In the genomic region with DNA sequence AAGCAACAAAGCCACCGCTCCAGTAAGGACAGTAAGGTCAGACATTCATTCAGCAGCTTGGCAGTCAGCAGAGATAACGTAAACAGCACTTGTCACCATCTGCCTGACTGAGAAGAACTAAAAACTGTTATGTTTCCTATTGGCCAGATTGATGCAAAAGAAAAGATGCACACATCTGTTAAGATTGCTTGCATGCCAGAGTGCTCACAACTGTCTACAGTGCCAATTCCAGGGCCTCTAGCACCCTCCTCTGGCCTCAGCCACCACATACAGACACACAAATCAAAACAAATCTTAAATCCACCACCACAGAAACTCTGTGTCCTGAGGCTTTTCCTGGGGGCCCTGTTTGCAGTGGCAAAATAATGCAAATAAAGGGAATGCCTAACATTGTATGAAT, we compare ENCODE assay signal across 11 mouse cellular contexts. TPM values are rescaled to one million over a fixed set of nuclear protein-coding genes. Genes with fewer than 3 reads are reported as not detected.
A peak's percentile ranks its signal among the peaks of the same experiment; 100 is the strongest.
DNase-seq lines count a peak whose midpoint lies in the region; ATAC-seq and TF ChIP-seq lines count a peak whose summit lies in the region.
"Had no signal": no experiment of that assay in that cellular context is flagged by ENCODE, and none has a peak within 500 bp of the region (broad histone marks: within the 10 kb centered on the region; RNA-seq: fewer than 3 reads in every experiment).

No protein-coding gene starts in this region.

- H3K4me3 ChIP-seq in hindbrain, embryonic 16.5 days (ENCODE audit: low read length): no peak overlapping the region
- no peak overlapping the region for H3K4me3 ChIP-seq in hindbrain, embryonic 12.5 days
- H3K4me3 ChIP-seq: stomach, embryonic 15.5 days had no signal

- in situ Hi-C loops in Patski (cut with MboI; ENCODE audit: low pct_unique_long_range_greater_than_20kb): no loop called here

- no peak overlapping the region for H3K27ac ChIP-seq in hindbrain, embryonic 16.5 days (ENCODE audit: low read depth, low read length)
- no peak overlapping the region for H3K27ac ChIP-seq in hindbrain, embryonic 12.5 days
- H3K27ac ChIP-seq: stomach, embryonic 15.5 days had no signal

- no peaks in the 10 kb centered on the region for H3K4me1 ChIP-seq in hindbrain, embryonic 16.5 days (ENCODE audit: control insufficient read depth, insufficient read depth, low read depth, low read length)
- H3K4me1 ChIP-seq in hindbrain, embryonic 12.5 days: no peaks in the 10 kb centered on the region
- H3K4me1 ChIP-seq: stomach, embryonic 15.5 days had no signal

- peak; percentile 36 to 50 for DNase-seq in right cerebral cortex, postnatal 10 days (ENCODE audit: low spot score in 2 of 2)
- no peak for DNase-seq in right cerebral cortex, adult 18-20 months
- no peak for DNase-seq in Patski (ENCODE audit: low read depth, low spot score)
- peak; percentile 50 for DNase-seq in retina, embryonic 14.5 days (ENCODE audit: low spot score)
- DNase-seq in cerebellum, postnatal 14 days: no peak
- DNase-seq in kidney, adult 11 months: no peak
- DNase-seq: kidney, adult 9 months had no signal

- no peak overlapping the region for H3K4me2 ChIP-seq in hindbrain, embryonic 16.5 days (ENCODE audit: low read length)
- H3K4me2 ChIP-seq in hindbrain, embryonic 12.5 days (replicated peaks): no peak overlapping the region
- H3K4me2 ChIP-seq: stomach, embryonic 15.5 days had no signal

- WGBS in hindbrain, embryonic 16.5 days: 78% methylated on average over 2 of the region's 2 CpGs
- whole genome bisulfite sequencing in hindbrain, embryonic 12.5 days: 82% methylated on average over 2 of the region's 2 CpGs

- H3K9ac ChIP-seq in hindbrain, embryonic 16.5 days (ENCODE audit: low read depth, low read length): no peak overlapping the region
- no peak overlapping the region for H3K9ac ChIP-seq in hindbrain, embryonic 12.5 days
- H3K9ac ChIP-seq: stomach, embryonic 15.5 days had no signal

- TF ChIP-seq CTCF in Patski (IDR thresholded peaks at IDR 0.05): peak; percentile 65

- peak; percentile 56; the same call in 1 of the 2 replicates for ATAC-seq in hindbrain, embryonic 16.5 days
- ATAC-seq in hindbrain, embryonic 12.5 days (ENCODE audit: low FRiP score): no peak
- no peak for ATAC-seq in Patski
- ATAC-seq: midbrain, embryonic 16.5 days had no signal

- CTCF ChIA-PET in Patski (lab: Charles Lee): interaction anchor here (1.1 kb wide), 1 partner anchor 42 kb away, joined by 4 read pairs; a partner anchor contains a TSS

- POLR2A ChIA-PET in Patski (lab: Charles Lee): no interaction called here

- no peaks in the 10 kb centered on the region for H3K36me3 ChIP-seq in hindbrain, embryonic 16.5 days (ENCODE audit: control insufficient read depth, insufficient read depth, low read length)
- H3K36me3 ChIP-seq in hindbrain, embryonic 12.5 days: no peaks in the 10 kb centered on the region
- H3K36me3 ChIP-seq: stomach, embryonic 15.5 days had no signal

- H3K9me3 ChIP-seq in hindbrain, embryonic 16.5 days (ENCODE audit: control insufficient read depth, low read length): no peaks in the 10 kb centered on the region
- no peaks in the 10 kb centered on the region for H3K9me3 ChIP-seq in hindbrain, embryonic 12.5 days (replicated peaks)
- H3K9me3 ChIP-seq: stomach, embryonic 15.5 days had no signal

- H3K27me3 ChIP-seq in hindbrain, embryonic 16.5 days (replicated peaks; ENCODE audit: control insufficient read depth, insufficient read depth, low read length): no peaks in the 10 kb centered on the region
- H3K27me3 ChIP-seq in hindbrain, embryonic 12.5 days: no peaks in the 10 kb centered on the region
- peaks cover 21% of the 10 kb centered on the region for H3K27me3 ChIP-seq in Patski
- H3K27me3 ChIP-seq: stomach, embryonic 15.5 days had no signal

RNA-seq across cellular contexts. Expression of a gene that starts 25.2 kb away (rescaled TPM):
- polyA plus RNA-seq in hindbrain, embryonic 16.5 days (2015; fragmentation: Nextera tagmentation; extraction: Ambion mirVana): 2.6 and 2.7 TPM in 2 replicates
- polyA plus RNA-seq in hindbrain, embryonic 12.5 days (2016; fragmentation: Nextera tagmentation; extraction: Ambion mirVana): 1.0 and 1.2 TPM in 2 replicates
- polyA plus RNA-seq in Patski (2021): 0.80 TPM

RNA-seq across cellular contexts. Expression of a gene that starts 41.0 kb away (rescaled TPM):
- polyA plus RNA-seq in hindbrain, embryonic 16.5 days (2015; fragmentation: Nextera tagmentation; extraction: Ambion mirVana): 1.3 and 2.5 TPM in 2 replicates
- 1.7 and 2.1 TPM in 2 replicates for polyA plus RNA-seq in hindbrain, embryonic 12.5 days (2016; fragmentation: Nextera tagmentation; extraction: Ambion mirVana)
- polyA plus RNA-seq in Patski (2021): not detected

RNA-seq across cellular contexts. Expression of a gene that starts 42.1 kb away (rescaled TPM):
- 47.4 and 54.1 TPM in 2 replicates for polyA plus RNA-seq in hindbrain, embryonic 16.5 days (2015; fragmentation: Nextera tagmentation; extraction: Ambion mirVana)
- polyA plus RNA-seq in hindbrain, embryonic 12.5 days (2016; fragmentation: Nextera tagmentation; extraction: Ambion mirVana): 42.7 and 44.6 TPM in 2 replicates
- polyA plus RNA-seq in Patski (2021): 21.1 TPM

RNA-seq across cellular contexts. Expression of a gene that starts 42.4 kb away (rescaled TPM):
- polyA plus RNA-seq in hindbrain, embryonic 16.5 days (2015; fragmentation: Nextera tagmentation; extraction: Ambion mirVana): 56.7 and 65.2 TPM in 2 replicates
- 32.3 and 32.4 TPM in 2 replicates for polyA plus RNA-seq in hindbrain, embryonic 12.5 days (2016; fragmentation: Nextera tagmentation; extraction: Ambion mirVana)
- polyA plus RNA-seq in Patski (2021): 47.2 TPM

Comparison
In these comparisons a context has a peak if more than half of its experiments do, and no peak if none do; other contexts are left out.
1. DNase-seq: peak in right cerebral cortex, postnatal 10 days (2 of 2) and retina, embryonic 14.5 days (single experiment); none in right cerebral cortex, adult 18-20 months (single experiment), Patski (single experiment), cerebellum, postnatal 14 days (0 of 2) and kidney, adult 11 months (single experiment).